Mouse (Mus musculus) heart, postnatal 36 days (tissue): ENCODE results near the gene Rbm43. TPM values are rescaled to one million over a fixed set of nuclear protein-coding genes. Genes with fewer than 3 reads are reported as not detected.

Source experiments
- DNase-seq, 2 experiments: peaks; one replicate each; pipeline ENCODE4 v3.0.0; 2021 to 2022
- intact Hi-C: fragments of 180-260 bp; cut with DNase I; formaldehyde crosslinking; loops from one replicate; pipeline ENCODE4 v1.15.1; 2025
- total RNA-seq, 2 experiments: library from RNA; stranded (reverse); gene quantifications; 2 replicates each; pipeline ENCODE4 v1.2.3; 2021

The Rbm43 gene
- 1 to 10 TPM; 3.4 to 5.1 TPM for total RNA-seq

GRCm38 (mm10) chr2:51934574-51935334, at the start of gene Rbm43:
Rbm43 (minus strand) TSS chr2:51935163.
- peak; percentile 73 to 82 for DNase-seq
- intact Hi-C loops: loop anchor here (1.0 to 2.0 kb wide), 2 partner anchors 38 to 138 kb away; partner anchors contain the start of gene Rif1

- DNase-seq: no peak
- intact Hi-C loops: no loop called here
Observed at GRCm38 (mm10) chr2:51982288-51982687, 47.3 kb upstream of the Rbm43 start.

- DNase-seq: peak; percentile 29
- intact Hi-C loops: no loop called here
Observed at GRCm38 (mm10) chr2:51981630-51982029, 46.7 kb upstream of the Rbm43 start.

DNA sequence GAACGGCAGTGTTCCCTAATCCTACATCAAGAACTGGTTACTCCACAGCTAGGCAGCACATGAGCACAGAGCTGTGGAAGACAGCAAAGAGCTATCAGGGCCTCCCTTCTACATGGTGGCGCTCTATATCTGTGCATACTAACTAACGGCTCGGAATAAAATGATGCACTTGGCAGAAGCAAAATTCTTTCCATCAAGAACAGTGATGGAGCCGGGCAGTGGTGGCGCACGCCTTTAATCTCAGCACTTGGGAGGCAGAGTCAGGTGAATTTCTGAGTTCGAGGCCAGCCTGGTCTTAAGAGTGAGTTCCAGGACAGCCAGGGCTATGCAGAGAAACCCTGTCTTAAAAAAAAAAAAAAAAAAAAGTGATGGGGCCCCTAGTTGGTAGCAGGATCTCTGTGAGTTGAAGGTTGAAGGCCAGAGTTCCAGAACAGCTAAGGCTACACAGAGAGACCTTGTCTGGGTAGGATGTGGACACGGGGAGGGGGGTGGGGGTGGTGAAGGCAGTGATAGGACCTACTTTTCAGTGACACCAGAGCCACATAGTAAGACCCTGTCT, 38.5 kb upstream of the Rbm43 start, which contains the start of gene Nmi:
TSS of gene Nmi (minus strand) at position 85 of the 559 bp plus-strand sequence.
- intact Hi-C loops: no loop called here
- peak in 1 of 2 experiments; percentile 17 for DNase-seq

DNA sequence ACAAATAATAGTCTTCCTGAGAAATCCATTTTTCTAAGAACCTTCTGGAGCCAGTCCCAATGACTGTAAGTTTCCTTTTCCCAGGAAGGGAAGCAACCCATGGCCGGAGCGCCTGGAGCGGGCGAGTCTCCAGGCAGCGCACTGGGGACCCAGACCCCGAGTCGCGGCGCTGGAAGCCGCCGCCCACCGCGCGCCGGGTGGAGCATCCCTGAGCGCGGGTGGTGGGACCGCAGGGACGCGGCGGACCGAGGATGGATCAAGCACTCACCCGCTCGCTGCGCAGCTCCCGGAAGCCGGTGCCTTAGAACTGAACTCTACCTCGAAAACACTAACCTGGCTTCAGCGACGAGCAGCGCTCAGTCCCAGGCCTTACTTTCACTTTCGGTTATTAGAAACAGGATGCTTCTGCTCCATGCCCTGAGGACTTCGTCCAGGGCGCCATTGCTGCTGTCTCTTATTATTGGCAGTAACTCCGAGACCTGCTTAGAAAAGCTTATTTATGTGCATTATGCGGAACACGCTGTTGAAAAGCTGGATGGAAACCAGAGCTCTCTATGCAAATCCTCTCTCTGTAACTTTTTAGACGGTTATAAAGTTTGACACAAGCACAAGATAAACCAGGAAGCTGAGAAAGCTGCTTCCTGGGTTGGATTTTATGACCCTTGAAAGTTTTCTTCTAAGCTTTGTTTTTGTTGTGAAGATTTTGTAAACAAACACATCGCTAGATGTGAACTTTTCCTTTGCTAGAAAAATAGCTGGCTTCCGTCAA, 37.9 kb upstream of the Rbm43 start:
- intact Hi-C loops: loop anchor here (1.0 kb wide), 1 partner anchor 39 kb away; no protein-coding TSS in a partner anchor
- peak; percentile 63 to 74 for DNase-seq

DNA sequence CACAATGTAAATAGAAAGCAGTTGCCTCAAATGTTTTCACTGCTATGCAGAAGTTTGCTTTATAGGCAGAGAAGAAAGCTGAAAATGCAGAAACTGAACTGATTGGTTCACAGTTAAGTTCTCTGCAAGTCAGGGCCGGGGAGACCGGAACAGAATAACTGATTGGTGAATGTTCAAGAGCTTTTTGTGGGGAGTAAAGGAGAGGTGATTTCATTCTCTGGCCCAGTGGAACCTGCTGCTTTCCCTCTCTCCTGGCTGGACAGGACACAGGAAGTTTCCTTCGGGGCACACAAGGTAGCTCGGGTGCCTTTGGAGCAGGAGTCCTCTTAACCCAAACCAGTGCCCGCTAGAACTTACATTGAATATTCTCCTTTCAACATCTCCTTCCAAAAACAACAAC, 37.2 kb upstream of the Rbm43 start:
- intact Hi-C loops: loop anchor here (1.0 kb wide), 1 partner anchor 38 kb away; no protein-coding TSS in a partner anchor
- peak; percentile 42 to 50 for DNase-seq

DNA sequence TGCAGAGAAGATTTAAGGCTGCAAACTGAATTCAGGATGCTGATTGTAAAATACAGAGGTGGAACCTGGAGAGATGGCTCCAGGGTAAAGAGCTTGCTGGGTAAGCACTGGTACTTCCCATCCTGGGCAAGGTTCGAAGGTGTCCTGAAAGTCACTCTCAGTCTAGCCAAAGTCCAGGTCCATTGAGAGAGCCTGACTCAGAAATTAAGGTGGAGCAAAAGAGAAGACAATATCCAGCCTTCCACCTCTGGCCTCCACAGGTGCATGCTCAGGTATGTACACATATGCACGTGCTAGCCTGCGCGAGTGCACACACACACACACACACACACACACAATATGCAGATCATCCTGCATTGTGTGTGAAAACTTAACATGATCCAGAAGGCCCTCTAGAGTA, 35.9 kb upstream of the Rbm43 start:
- intact Hi-C loops: no loop called here
- no peak for DNase-seq

GRCm38 (mm10) chr2:51967288-51967687, 32.3 kb upstream of the Rbm43 start:
- intact Hi-C loops: no loop called here
- DNase-seq: no peak

- no peak for DNase-seq
- intact Hi-C loops: no loop called here
Observed at GRCm38 (mm10) chr2:51953648-51954204, 18.8 kb upstream of the Rbm43 start.

- intact Hi-C loops: no loop called here
- DNase-seq: no peak
Observed at GRCm38 (mm10) chr2:51950876-51951275, 15.9 kb upstream of the Rbm43 start.

DNA sequence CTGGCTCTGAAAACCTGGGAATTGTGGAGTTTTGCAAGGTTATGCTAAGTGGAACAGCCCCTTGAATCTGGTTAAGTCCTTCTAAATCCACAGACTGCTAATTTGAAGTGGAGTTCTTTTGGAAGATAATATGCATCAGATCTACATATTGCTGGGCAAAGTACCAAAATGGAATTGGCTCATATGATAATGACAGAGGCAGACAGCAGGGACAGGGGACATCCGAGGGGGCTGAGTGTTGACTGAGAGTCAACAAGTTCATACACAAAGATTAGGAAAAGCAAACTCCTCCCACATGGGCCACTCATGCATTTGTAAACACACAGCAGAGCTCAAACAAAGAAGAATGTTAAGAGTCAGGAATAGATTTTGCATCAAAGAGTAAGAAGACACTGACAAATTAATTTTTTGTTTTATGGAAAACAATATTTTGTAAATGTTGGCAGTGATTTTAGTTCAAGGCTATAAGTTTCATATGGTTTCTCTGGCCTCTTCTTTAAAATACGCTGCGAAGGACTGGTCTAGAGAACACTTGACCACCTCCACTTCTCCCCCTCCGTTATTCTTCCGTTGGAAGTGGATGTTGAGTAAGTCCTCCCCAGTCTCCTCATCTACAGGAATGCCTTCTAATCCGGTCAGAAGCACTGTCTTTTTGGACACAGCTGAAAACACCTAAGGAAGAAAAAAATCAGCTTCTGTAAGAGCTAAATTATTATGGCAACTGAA, 13.3 kb upstream of the Rbm43 start:
- intact Hi-C loops: no loop called here
- DNase-seq: no peak

- intact Hi-C loops: no loop called here
- no peak for DNase-seq
Observed at GRCm38 (mm10) chr2:51945812-51946211, 10.8 kb upstream of the Rbm43 start.

GRCm38 (mm10) chr2:51941832-51942231, 6.9 kb upstream of the Rbm43 start:
- intact Hi-C loops: no loop called here
- no peak for DNase-seq

- intact Hi-C loops: no loop called here
- DNase-seq: no peak
Observed at GRCm38 (mm10) chr2:51938750-51939149, 3.8 kb upstream of the Rbm43 start.

DNA sequence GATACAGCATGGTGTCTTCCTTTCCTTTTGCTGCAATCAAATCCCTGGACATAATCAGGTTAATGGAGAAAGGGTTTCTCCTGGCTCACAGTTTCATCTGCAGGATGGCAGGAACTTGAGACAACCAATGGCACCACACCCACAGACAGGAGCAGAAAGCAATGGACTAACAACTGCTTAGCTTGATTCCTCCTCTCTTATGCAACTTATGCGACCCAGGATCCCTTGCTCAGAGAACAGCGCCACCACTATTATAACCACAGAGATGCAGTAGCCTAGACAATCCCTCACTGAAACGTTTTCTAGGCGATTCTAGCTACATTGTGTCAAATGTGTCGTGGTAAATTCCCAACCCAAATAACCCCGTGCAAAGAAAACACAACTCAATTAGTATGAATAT, 2.0 kb upstream of the Rbm43 start:
- no peak for DNase-seq
- intact Hi-C loops: no loop called here

- no peak for DNase-seq
- intact Hi-C loops: no loop called here
Observed at GRCm38 (mm10) chr2:51936585-51936984, 1.6 kb upstream of the Rbm43 start.

GRCm38 (mm10) chr2:51935921-51936320, 958 bp upstream of the Rbm43 start:
- intact Hi-C loops: loop anchor here (2.0 kb wide), 1 partner anchor 137 kb away; the partner anchor contains the start of gene Rif1
- no peak for DNase-seq

GRCm38 (mm10) chr2:51933341-51934134, 1.4 kb downstream of the Rbm43 start:
- intact Hi-C loops: loop anchor here (1.0 to 2.0 kb wide), 2 partner anchors 39 to 139 kb away; partner anchors contain the start of gene Rif1
- no peak for DNase-seq

DNA sequence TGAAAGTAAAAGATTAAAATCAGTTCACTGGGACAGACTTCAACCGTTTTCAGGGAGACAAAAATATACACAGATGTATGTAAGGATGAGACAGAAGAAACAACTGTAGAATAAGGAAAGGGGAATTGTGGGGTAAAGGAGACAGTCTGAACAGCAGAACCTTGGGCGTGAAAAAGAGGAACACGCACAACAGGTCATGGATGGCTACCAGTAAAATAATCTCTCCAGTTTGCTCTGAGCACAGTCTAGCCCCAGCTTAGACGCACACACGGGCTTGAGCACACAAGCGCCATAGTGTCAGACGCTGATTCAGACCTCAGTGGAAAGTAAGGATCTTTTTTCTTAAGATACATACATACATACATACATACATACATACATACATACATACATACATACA, 3.7 kb downstream of the Rbm43 start:
- intact Hi-C loops: no loop called here
- DNase-seq: no peak
